Mouse (Mus musculus) heart, embryonic 15.5 days (tissue): ENCODE measurements around the gene Cuedc1. TPM values are rescaled to one million over a fixed set of nuclear protein-coding genes. Genes with fewer than 3 reads are reported as not detected.

Experiments used
- ATAC-seq: fragments of 200-750 bp; cut with Nextera tagmentation; replicated peaks from 2 replicates; pipeline ENCODE4 v1.8.0; 2017; ENCODE audit warnings: low read depth, moderate TSS enrichment; ENCODE audit not compliant: insufficient number of reproducible peaks, insufficient read depth, low FRiP score
- H3K27ac ChIP-seq: fragments of 300-500 bp; sonication (generic); 2 replicates; pipeline ENCODE4 v1.5.1; 2015; ENCODE audit warnings: mild to moderate bottlenecking, inconsistent platforms
- H3K27me3 ChIP-seq: fragments of 300-500 bp; sonication (generic); 2 replicates; pipeline ENCODE4 v1.6.1; 2015; ENCODE audit warnings: inconsistent platforms
- H3K36me3 ChIP-seq: fragments of 300-500 bp; sonication (generic); 2 replicates; pipeline ENCODE4 v1.6.1; 2015; ENCODE audit warnings: mild to moderate bottlenecking, inconsistent platforms
- H3K4me1 ChIP-seq: fragments of 300-500 bp; sonication (generic); replicated peaks from 2 replicates; pipeline ENCODE4 v1.6.1; 2015; ENCODE audit warnings: inconsistent platforms
- H3K4me2 ChIP-seq: fragments of 300-500 bp; sonication (generic); 2 replicates; pipeline ENCODE4 v1.6.1; 2015; ENCODE audit warnings: inconsistent platforms, mild to moderate bottlenecking, moderate library complexity
- H3K4me3 ChIP-seq: fragments of 300-500 bp; sonication (generic); 2 replicates; pipeline ENCODE4 v1.5.1; 2015; ENCODE audit warnings: mild to moderate bottlenecking, inconsistent platforms
- H3K9ac ChIP-seq: fragments of 300-500 bp; sonication (generic); 2 replicates; pipeline ENCODE4 v1.6.1; 2015; ENCODE audit warnings: mild to moderate bottlenecking, inconsistent platforms
- H3K9me3 ChIP-seq: fragments of 300-500 bp; sonication (generic); replicated peaks from 2 replicates; pipeline ENCODE4 v1.6.1; 2016; ENCODE audit warnings: inconsistent platforms
- WGBS: fragments of 180-500 bp; shearing (Covaris S2); methylation state at CpG from one replicate; pipeline ENCODE4 v1.1.7; 2015; ENCODE audit warnings: mixed read lengths; 5-methylcytosine and 5-hydroxymethylcytosine counted together
- polyA plus RNA-seq: library from polyadenylated mRNA; unstranded; fragments of >200 nt; fragmentation: Nextera tagmentation; extraction: Ambion mirVana; gene quantifications from 2 replicates; pipeline ENCODE4 v1.2.1, GENCODE M21; 2015

Cuedc1 gene
- polyA plus RNA-seq, 1 experiment from 2014 or later, result 18.4 TPM

DNA sequence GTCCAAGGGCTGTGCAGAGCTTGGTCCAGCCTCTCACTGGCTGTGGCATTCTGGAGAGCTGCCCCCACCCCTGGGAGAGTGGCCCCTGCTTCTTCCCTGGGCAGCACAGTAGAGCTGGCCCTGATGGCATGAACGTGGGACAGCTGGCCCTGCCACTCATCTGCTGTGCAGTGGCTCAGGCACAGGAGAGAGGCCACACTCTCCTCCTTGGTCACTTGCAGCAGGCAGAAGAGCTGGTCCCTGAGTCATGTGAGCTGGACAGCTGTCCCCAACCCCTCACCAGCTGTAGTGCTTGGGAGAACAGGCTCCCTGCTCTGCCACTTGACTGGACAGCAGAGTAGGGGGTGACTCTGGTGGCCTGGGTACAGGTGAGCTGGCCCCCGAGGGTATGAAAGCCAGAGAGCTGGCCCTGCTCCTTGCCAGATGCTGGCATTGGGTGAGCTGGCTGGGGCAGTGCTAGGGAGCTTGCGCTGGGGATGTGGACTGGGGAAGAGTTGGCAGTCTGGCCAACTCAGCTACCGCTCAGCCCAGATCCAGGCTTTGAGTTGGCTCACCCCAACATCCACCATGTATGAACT lies 133.4 kb downstream of the Cuedc1 start:
- no peak for ATAC-seq
- Histone ChIP-seq H3K27me3 (no peaks in the 10 kb centered on the region), H3K9me3 (no peaks in the 10 kb centered on the region), H3K4me1 (peaks cover 16% of the 10 kb centered on the region), H3K4me2 (no peak overlapping the region), H3K9ac (no peak overlapping the region), H3K4me3 (no peak overlapping the region), H3K36me3 (no peaks in the 10 kb centered on the region), H3K27ac (no peak overlapping the region)
- 77% methylated on average over 4 of the region's 4 CpGs for WGBS

DNA sequence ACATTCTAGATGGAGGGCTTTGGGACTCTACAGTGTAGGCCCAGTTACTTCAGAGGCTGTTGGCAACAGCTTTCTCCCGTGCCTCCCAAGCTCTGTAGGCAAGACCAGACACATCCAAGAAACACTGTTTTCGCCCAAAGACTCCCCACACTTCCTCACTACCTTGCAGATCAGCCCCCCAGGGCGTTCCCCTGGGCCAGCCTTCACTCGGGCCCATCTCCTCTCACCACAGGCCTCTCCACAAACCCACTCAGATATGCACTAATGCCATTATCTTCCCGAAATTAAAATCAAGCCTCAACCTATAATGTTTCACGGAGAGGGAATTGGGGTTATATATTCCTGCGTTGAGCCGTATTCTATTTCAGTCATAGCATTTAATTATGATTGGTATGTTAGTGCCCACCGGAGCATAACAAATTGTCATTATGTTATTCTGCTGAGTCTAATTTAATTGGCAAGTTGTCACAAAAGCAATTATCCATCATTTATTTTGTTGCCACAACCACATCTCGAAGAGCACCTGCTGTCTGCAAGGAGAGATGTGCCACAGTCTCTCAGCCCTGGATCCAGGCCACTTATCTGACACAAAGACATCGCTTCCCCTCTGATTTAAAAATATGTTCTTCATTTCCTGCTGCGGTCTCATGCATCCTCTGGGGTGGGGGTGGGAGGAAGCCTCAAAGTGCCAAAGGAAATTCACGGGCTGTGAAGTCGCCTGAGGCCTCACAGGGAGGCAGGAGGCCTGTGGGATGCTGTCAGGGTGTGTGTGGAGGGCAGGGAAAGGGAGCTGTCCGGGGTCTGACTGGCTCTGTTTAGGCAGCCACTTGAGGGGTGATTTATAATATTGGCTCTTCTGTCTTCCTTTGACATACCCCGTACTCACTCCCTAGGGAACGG lies 135.9 kb downstream of the Cuedc1 start:
- Histone ChIP-seq H3K4me1 (peaks cover 16% of the 10 kb centered on the region), H3K27ac (0 out of 2 replicates have a peak overlapping the region, but pooled peaks have one; percentile 12), H3K9me3 (no peaks in the 10 kb centered on the region), H3K4me2 (no peak overlapping the region), H3K9ac (no peak overlapping the region), H3K36me3 (no peaks in the 10 kb centered on the region), H3K27me3 (no peaks in the 10 kb centered on the region), H3K4me3 (no peak overlapping the region)
- 53% methylated on average over 17 of the region's 17 CpGs for WGBS
- ATAC-seq, result 0 out of 2 replicates have a peak, but pooled peaks have one; percentile 25

DNA sequence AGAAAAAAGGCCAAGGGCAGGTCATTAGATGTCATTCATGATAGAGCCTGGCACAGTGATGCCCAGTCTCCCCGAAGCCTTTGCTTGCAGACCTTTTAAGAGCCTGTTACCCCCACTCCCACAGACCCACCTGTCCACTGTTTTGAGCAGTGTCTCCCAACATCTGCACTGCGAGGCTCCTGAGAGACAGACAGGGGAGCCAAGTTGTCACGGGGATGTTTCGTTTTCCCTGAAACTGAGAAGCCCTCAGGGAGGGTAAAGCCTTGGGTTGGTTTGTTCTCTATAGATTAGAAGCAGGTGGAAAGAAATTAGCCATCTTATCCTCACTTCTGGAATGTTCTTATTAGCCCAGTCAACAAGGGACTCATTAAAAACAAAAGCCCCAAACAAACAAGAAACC lies 136.9 kb downstream of the Cuedc1 start:
- ATAC-seq, result no peak
- Histone ChIP-seq H3K9ac (no peak overlapping the region), H3K27me3 (no peaks in the 10 kb centered on the region), H3K4me2 (no peak overlapping the region), H3K36me3 (no peaks in the 10 kb centered on the region), H3K4me1 (peaks cover 16% of the 10 kb centered on the region), H3K9me3 (no peaks in the 10 kb centered on the region), H3K27ac (peak overlapping the region; percentile 54; the same call in 1 of the 2 replicates), H3K4me3 (no peak overlapping the region)
- 48% methylated on average over 4 of the region's 4 CpGs for whole genome bisulfite sequencing

DNA sequence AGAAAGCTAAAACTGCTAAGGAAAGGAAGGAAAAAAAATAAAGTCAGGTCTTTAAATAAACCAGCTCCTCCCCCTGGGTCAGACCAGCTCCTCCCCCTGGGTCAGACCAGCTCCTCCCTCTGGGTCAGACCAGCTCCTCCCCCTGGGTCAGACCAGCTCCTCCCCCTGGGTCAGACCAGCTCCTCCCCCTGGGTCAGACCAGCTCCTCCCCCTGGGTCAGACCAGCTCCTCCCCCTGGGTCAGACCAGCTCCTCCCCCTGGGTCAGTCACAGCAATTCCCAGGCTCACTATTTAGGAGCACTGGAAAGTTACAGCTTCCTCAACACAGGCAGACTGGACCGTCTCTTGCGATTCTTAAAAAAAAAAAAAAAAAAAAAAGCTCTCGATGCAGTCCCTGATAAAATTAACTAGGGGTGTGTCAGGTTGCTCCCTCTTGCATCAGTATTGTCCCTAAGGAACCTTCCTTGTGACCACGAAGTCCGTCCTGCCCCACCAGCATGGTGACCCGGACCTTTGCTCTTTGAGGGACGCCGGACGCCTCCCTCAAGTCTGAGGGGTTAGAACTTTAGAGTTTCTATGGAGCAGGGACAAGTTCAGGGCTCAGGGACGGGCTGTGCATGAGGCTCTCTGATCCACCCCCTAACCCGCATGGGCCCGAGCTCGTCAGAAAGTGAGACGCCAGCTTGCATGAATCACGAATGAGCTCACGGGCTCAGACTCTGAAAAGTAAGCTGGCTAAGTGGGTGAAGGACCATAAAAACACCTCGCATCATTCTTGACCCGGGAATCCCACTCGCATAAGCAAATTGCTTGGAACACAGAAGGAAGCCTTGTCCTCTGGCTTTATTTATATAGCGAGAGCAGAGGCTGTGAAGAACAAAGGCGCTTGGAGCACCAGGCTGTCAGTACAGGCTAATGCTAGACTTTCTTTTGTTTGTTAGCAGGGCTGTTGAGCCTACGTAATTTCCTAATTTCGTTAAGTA lies 137.7 kb downstream of the Cuedc1 start:
- WGBS, result 23% methylated on average over 23 of the region's 23 CpGs

DNA sequence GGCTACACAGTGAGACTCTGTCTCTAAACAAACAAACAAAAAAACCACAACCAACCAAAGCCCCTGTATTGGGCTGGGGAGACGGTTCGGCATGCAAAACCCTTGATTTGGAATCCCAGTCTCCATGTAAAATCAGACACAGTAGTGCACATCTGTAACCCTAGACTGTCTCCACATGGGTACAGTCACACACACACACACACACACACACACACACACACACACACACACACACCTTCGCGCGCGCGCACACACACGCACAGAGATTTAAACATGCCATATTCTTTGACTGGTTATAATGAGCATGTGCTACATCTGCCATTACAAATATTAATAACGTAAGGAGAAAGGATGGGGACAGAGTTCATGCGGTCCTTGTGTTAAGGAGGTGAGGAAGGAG lies 142.4 kb downstream of the Cuedc1 start:
- WGBS, result 95% methylated on average over 10 of the region's 10 CpGs
- no peak overlapping the region for H3K27ac ChIP-seq

More for the DNA sequence above, 137.7 kb downstream of the Cuedc1 start:
- 0 out of 2 replicates have a peak, but pooled peaks have one; percentile 28 for ATAC-seq
- Histone ChIP-seq H3K4me2 (peak overlapping the region; percentile 44), H3K27ac (peak overlapping the region; percentile 49; the same call in 1 of the 2 replicates), H3K4me3 (0 out of 2 replicates have a peak overlapping the region, but pooled peaks have one; percentile 11), H3K36me3 (no peaks in the 10 kb centered on the region), H3K9ac (no peak overlapping the region), H3K4me1 (peaks cover 16% of the 10 kb centered on the region), H3K27me3 (no peaks in the 10 kb centered on the region), H3K9me3 (no peaks in the 10 kb centered on the region)

DNA sequence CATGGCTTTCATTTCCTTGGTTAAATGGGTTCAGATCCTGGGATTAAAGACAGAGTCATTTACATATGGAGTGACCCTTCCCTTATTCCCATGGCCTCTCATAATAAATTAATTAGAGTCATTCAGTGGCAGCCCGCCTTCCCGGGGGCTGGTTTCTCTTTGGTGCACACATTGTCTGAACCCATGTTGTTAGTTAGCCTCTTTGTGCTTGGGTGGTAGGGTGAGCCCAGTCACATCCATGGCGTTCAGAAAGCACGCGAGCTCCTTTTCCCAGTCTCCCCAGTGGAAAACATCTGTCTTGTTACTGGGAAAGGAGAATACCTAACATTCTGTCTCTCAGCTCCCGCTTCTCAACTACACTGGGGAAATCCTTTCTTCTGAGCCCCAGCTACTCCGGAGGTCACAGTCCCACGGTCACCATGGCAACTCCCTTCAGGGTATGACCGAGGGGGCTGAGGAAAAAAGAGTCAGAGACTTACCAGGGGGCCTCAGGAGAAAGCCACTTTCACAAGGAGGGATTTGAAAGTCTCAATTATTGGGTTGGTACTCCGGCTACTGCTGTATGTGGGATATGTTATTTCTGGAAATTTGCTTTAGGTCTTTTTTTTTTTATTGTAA lies 143.0 kb downstream of the Cuedc1 start:
- Histone ChIP-seq H3K27me3 (no peaks in the 10 kb centered on the region), H3K9ac (no peak overlapping the region), H3K27ac (no peak overlapping the region), H3K9me3 (no peaks in the 10 kb centered on the region), H3K4me1 (peaks cover 4% of the 10 kb centered on the region; the same call in 1 of the 2 replicates), H3K36me3 (no peaks in the 10 kb centered on the region), H3K4me3 (no peak overlapping the region), H3K4me2 (no peak overlapping the region)
- ATAC-seq, result no peak
- WGBS, result 39% methylated on average over 10 of the region's 10 CpGs

More for the DNA sequence above, 142.4 kb downstream of the Cuedc1 start:
- no peak for ATAC-seq
- Histone ChIP-seq H3K27me3 (no peaks in the 10 kb centered on the region), H3K9me3 (no peaks in the 10 kb centered on the region), H3K4me1 (peaks cover 8% of the 10 kb centered on the region; the same call in 1 of the 2 replicates), H3K4me3 (no peak overlapping the region), H3K9ac (no peak overlapping the region), H3K4me2 (no peak overlapping the region), H3K36me3 (no peaks in the 10 kb centered on the region)

DNA sequence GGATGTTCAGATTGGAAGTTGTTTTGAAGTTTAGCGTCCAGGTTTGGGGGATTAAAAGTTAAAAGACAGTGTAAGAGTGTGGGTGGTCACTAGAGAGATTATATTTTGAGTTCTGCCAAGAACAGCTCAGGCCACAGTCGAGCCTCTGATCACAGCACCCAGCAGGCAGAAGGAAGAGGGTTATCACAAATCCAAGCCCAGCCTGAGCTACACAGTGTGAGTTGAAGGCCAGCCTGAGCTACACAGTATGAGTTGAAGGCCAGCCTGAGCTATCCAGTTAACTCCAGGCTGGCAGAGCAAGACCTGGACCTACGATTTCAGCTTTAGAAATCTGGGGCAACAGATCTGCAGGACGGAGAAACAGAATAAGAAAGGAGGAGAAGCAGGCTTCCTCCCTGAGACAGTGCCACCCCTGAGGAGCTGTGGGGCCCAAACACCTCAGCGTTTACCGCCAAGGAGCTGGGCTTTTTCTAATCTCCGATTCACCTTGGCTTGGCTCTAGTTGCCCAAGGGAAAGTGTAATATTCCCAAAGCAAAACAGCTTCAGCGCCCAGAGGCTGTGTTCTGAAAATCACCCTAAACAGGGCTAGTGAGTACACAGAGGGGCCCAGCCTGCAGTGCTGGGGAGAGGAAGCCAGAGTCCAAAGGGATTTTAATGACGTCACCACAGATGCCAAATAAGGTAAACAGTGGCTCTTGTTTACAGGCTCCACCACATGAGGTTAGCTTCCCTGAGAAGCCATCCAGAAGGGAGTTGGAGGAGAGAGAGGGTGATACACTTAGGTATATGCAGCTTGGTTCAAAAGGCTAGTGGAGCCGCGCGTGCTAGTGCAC lies 143.8 kb downstream of the Cuedc1 start:
- Histone ChIP-seq H3K4me2 (no peak overlapping the region), H3K27ac (no peak overlapping the region), H3K9me3 (no peaks in the 10 kb centered on the region), H3K4me3 (no peak overlapping the region), H3K36me3 (no peaks in the 10 kb centered on the region), H3K4me1 (0 out of 2 replicates have a peak, but pooled peaks cover 3% of the 10 kb centered on the region), H3K9ac (no peak overlapping the region), H3K27me3 (no peaks in the 10 kb centered on the region)
- WGBS, result 56% methylated on average over 12 of the region's 12 CpGs
- no peak for ATAC-seq

Other genes with a start within 250 kb of the Cuedc1 start
- 7.0 and 8.3 TPM in 2 replicates for gene Mks1, start 244.8 kb upstream of the Cuedc1 start, polyA plus RNA-seq
- gene Epx, start 222.5 kb upstream of the Cuedc1 start, polyA plus RNA-seq, result 0.19 and 0.31 TPM in 2 replicates
- gene Olfr462, start 205.8 kb upstream of the Cuedc1 start, polyA plus RNA-seq, result not detected in 2 replicates
- gene Olfr463, start 200.7 kb upstream of the Cuedc1 start, polyA plus RNA-seq, result not detected in 2 replicates
- gene Olfr464, start 177.1 kb upstream of the Cuedc1 start, polyA plus RNA-seq, result not detected in 2 replicates
- gene Dynll2, start 110.5 kb upstream of the Cuedc1 start, polyA plus RNA-seq, result 23.1 and 24.9 TPM in 2 replicates
- 149 and 172 TPM in 2 replicates for gene Srsf1, start 50.7 kb upstream of the Cuedc1 start, polyA plus RNA-seq
- 22.2 and 24.9 TPM in 2 replicates for gene Vezf1, start 29.8 kb upstream of the Cuedc1 start, polyA plus RNA-seq
- gene Mrps23, start 106.3 kb downstream of the Cuedc1 start, polyA plus RNA-seq, result 80.7 and 93.9 TPM in 2 replicates
- not detected in 2 replicates for gene Ccdc182, start 196.0 kb downstream of the Cuedc1 start, polyA plus RNA-seq